Mouse (Mus musculus) cerebral cortex, adult 2 months (tissue): Measurements from ENCODE around the gene Reln.

Source experiments
- WGBS: fragments of 180-500 bp; shearing (Covaris S2); methylation state at CpG from one replicate; pipeline ENCODE4 v1.1.7; 2018; 5-methylcytosine and 5-hydroxymethylcytosine counted together

Reln gene

DNA sequence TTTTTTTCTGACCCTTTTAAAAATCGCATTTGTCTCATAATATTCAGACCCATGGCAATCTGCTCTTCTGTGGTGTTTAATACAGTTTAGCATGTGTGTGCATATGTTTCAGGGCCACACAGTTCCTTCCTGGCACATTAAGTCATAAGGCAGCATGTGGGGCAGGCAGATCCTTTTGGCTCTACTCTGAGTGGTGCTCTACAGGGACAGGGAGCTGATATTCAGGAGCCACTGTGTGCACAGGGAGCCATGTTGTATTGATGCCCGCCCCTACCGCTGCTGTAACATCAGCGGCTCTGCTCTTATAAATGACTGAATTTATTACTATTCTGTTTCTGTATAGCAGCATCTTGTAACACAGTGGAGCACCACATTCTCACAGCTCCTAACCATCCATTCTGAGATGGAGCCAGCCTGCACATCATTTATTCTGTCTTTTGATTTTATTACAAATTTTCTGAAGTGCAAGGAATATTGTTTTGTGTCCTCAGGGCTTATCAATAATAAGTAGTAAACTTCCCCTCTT is 410.3 kb downstream of the Reln start:
- WGBS = 85% methylated on average over 4 of the region's 4 CpGs

DNA sequence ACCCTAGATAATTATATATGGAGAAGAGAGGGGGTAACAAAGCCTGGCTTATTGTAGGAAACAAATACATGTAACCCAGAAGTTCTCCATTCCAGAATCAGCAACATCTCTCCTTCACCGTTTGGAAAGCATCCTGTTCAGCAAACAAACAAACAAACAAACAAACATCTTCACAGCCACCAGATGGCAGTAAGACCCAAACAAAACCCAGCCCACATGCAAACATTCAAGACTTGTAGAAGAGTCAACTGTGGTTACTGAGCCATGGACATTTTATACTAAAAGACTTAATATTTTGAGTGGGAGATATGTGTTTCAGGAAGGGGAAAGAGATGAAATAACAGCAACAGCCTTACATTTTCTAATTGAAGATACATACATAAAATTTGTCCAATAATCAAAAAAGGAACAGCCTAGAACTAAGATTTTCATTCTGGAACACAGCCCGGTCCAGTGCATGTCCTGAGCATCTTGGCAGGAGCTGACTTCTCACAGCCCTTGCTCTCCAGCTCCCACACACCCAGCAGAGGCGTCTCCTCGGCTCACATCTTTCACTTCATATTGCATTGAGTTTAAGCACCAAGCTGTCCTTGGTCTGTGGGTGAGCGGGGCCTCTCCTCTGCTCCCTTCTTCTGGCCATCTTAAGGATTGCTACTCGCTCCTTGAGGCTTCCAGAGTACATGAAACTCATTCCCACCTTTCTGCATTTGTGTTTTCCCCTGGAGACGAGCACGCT is 411.0 kb downstream of the Reln start:
- 50% methylated on average over 8 of the region's 8 CpGs for WGBS

DNA sequence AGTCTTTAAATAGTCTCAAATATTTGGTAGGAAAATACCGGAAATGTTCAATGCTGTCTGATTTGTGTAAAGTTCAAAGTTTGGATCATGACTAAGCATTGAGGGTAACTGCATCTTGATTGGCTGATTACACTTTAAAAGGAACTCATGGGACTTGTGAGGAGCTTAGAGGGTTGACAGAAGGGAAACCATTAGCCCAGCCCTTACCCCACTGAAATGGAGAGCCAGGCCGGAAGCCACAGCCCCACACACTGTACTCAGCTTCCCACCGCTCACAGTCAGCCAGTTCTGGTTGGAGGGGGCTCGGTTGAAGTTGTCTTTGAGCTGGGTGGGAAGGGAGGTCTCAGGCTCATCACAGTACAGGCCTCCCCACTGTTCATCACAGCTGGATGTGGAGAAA is 413.4 kb downstream of the Reln start:
- 71% methylated on average over 4 of the region's 4 CpGs for WGBS

DNA sequence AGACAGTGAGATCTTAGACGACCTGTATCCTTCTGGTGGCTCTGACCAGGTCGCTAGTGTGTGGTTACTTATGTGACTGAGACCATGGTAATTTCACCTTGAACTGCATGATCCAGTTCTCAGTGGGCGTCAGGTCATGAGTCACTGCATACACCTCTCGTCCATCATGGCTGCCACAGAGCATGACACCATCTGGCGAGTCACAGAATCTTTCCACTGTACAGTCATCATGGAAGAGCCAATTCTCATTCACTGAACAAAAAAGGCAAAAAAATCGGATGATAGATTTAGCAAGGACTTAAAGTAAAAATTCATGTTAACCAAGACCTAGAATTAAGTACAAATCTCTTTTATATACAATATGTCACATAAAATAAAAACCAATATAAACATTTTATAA is 424.2 kb downstream of the Reln start:
- 87% methylated on average over 6 of the region's 6 CpGs for WGBS

DNA sequence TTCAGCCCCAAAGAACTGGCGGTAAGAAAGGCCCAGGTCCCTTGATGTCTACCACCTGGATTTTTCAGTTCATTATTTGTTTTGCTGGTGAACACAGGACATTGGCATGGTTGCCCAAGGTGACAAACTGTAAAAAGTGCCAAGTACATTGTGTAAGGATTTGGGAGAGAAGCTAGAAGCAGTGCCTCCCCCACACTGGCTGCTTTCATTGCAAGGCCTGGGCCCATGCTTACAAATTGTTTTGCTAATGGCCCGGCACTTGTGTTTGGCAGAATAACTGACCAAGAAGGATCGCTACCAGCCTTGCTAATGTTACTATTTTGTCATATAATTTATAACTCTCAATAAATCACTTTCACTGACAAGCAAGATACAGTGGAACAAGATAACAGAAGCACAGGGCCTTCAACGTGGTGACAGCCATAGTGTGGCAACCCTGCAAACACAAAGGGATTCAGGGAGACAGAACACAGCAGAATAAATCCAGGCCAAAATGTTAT is 425.2 kb downstream of the Reln start:
- WGBS = 85% methylated on average over 4 of the region's 4 CpGs

DNA sequence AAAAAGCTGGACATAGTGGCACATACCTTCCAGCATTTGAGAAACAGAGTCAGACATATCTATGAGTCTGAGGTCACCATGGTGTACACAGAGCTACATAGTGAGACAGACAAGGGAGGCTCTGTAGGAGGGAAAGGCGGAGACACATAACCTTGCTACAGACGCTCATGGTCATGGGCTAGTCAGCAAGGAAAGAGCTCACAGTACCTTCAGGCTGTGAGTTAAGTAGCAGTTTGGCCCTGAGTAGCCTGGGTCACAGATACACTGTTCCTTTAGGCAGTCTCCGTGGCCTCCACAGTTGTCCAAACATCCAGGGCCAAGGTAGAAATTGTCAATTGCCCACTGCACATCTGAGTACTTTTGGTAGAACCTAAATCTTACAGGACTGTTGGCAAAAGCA is 429.7 kb downstream of the Reln start:
- WGBS = 87% methylated on average over 3 of the region's 3 CpGs

DNA sequence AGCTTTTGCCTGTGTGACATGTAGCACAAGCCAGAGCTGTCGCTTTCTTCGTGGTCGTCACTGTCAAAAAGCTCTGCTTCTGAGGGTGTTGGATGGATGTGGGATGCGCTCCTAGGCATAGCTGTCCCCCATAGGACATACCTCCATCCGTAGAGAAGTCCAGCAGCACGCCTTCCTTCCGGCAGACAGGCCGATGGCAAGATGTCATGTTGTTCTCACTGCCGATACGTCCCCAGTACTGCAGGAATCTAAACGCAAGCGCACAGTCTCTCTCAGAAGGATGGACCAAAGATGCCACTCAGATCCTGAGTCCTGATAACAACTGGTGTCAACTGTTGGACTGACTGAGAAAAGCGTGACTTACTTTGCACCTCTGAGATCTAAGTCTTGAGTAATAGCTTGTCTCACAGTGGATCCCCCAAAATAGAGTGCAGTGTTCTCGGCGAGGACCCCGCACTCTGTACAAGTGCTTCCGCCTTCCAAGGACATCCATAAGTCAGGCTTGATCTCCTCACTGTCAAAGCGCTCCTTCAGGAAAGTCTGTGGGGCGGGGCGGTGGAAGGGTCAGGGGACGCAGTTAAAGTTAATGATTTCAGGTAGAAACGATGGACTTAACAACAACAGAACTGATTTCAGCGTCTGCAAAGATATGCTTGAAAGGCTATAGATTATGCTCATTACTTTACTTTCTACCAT is 431.5 kb downstream of the Reln start:
- WGBS = 85% methylated on average over 23 of the region's 23 CpGs

DNA sequence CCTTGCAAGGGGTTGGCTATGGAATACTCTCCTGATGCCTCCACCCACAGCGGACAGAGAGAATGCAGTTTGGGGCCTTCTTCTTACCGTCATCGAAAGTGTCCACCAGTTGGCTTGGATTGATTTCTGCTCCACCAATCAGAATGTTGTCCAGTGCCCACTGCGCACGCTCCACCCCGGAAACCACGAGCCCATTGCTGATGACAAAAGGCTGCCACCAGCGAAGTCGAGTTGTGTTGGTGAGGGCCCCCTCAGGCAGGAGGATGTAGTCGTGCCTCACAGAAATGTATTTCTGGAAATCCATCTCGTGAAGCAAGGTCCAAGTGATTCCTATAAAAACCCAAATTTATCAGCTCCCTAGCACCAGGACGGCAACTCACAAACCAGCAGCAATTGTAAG is 433.8 kb downstream of the Reln start:
- WGBS = 87% methylated on average over 12 of the region's 12 CpGs

DNA sequence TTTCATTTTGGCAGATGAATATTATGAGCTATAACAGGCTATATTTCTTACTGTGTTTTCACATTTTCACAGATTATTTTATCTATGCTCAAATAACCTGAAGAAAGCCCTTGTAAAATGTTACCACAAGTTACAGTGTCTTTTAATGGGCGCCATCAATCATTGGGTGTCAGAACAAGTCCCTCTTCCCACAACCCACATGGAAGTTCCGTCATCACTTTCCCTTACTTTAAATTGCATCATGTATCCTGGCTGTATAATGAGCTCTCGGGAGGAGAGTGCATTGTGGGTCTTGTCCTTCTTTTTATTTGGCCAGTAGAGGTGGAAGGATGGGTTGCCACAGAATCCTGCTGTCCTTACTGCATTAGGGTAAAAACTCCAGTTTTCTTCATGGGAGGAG is 434.8 kb downstream of the Reln start:
- WGBS = 89% methylated on average over 3 of the region's 3 CpGs

DNA sequence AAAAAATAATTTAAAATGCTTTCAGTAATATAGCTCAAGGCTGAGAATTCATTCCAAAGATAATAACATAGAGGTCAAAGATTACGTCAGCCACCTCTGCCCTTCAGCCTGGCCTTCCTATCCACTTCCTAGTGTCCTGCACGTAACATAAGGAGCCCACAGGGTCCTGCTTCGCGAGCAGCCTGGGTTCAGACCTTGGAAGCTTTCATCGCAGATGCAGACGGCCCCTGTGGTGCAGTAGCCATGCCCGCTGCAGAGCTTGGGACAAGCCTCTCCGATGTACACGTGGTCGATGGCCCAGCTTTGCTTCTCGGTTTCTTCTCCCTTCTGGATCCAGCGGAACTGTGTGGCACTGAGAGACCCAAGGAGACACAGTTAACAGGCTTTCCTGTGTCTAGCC is 443.1 kb downstream of the Reln start:
- WGBS = 68% methylated on average over 12 of the region's 12 CpGs

DNA sequence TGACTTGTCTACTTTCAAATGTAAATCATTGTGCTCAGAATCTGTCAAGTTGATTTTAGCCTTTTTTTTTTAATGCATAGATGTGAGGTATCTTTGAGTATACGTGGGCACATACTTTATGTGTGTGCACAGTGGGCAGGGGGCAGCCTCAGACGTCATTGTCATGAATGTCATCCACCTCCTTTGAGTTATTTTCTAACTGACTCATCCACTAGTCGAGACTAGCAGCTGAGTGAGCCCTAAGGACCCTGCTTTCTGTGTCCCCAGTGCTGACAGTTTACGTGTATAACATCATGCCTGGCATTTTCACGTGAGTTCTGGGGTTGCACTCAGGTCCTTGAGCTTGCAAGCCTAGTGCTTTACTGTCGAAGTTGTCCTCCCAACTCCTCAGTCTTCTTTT is 443.6 kb downstream of the Reln start:
- 59% methylated on average over 6 of the region's 6 CpGs for WGBS

DNA sequence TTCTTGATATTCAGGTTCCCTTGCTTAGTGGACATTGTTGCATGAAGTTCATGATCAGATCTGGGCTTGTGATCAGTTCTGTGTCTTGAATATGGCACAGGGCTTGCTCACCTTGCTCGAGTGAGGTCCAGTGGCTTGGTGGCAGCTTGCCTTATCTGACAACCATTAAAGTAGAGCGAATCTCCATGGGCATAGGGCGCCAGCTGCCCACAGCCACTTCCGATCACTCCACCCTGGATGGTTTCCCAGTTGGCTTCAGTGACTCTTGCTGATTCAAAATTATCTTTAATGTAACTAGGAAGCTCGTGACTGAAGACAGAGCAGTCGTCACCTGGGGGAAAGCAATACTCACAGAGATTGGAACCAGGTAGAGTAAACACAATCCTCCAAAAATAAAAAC is 445.6 kb downstream of the Reln start:
- 82% methylated on average over 6 of the region's 6 CpGs for WGBS

DNA sequence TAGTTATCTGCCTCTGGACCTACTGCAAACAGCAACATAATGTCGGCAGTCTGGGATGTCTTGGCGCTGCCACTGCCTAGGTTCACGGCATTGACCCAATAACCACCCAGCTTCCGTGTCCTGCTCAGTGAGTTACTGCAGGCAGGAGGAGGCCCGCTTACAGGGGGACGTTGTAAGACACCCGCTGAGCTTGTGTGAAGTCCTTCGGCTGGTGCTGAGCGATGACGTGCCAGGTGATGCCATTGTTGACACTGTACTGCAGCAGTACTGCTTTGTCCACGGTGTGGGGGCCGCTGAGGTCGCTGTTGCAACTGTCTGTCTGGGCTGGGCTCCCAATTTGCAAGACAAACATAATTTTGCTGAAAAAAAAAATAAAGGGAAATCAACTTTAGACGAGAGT is 447.9 kb downstream of the Reln start:
- 73% methylated on average over 14 of the region's 14 CpGs for WGBS

DNA sequence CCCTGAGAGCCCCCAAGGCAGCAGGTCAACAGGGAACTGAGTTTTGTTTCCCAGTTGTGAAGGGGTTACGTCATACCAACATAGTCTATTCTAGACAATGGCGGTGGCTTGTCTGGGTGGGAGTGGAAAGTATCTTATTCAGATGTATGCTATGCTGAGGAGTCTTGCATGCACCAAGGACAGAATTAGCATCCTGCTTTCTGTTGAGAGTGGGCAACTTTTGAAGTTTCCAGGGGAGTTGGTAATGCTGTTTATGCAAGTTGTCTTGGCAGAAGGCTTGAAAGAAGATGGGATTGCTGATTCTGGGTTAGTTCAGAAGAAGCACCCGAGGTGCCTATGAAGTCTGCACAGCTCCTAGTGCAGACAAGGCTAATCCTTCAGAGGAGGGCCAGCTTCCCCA is 450.3 kb downstream of the Reln start:
- WGBS = 54% methylated on average over 3 of the region's 3 CpGs

DNA sequence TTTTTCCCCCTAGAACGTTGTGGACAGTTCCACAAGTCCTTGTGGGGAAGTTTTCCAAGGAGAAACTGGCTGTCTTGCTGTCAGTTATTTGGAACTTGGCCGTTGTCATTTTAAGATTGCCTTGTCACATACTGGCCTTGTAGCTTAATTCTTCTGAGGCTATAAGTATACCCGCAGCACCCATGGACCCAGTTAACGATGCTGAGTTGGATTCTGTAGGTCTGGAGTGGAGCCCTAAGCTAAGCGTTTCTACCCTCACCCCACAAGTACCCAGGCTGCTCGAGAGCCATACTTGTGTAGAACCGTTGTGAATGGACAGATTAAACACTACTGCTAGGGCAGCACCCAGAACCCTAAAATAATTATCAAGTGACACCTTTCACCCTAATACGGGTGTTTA is 477.8 kb downstream of the Reln start:
- WGBS = 58% methylated on average over 8 of the region's 8 CpGs

DNA sequence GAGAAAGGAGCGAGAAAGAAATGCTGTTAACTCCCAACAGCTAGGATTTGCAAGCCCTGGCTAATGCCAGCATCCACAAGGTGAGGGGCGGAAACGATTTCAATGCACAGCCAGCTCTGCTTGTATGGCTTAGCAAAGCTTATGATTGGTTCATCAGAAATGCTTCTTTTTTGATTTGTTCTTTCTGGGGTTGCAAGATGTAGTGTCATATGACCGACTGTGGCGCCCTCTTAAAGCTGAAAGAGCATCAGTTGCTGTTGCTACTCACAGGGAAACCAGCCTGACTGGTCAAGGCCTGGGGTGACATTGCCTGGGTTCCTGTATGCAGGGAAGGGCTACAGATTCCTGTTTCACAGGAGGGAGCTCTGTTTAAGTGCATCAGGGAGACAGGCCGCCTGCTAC is 478.2 kb downstream of the Reln start:
- 13% methylated on average over 6 of the region's 6 CpGs for WGBS

DNA sequence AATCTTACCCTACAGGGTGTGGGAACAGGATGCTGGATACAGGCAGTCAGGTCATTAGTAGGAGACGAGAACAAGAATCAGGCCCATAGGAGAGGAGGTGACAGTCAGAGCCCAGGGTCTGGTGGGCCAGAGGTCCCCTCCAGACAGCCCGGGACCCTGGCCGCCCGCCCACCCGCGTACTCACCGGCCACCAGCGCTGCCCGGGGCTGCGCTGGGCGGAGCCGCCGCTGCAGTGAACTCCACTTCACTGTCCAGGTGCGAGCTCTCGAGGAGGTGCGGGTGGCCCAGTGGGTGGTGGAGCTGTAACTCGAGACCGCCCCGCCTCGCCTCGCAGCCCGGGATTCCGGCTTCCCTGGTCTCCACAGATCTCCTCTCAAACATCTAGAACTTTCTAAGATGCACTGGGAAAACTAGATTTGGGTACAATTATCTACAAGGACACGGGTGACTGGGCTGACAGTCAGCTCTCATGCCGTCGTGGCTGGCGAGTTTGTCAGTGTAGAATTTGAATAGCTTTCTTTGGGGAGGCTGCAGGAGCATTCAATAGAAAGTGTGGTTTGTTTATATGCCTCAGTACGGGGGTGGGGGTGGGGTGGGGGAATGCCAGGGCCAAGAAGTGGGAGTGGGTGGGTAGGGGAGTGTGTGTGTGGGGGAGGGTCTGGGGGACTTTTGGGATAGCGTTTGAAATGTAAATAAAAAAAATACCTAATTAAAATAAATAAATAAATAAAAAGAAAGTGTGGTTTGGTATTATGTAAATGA is 479.0 kb downstream of the Reln start, which contains the start of gene Slc26a5:
Slc26a5 (minus strand) TSS at position 259 of the 762 bp plus-strand sequence.
- WGBS = 2% methylated on average over 29 of the region's 29 CpGs

DNA sequence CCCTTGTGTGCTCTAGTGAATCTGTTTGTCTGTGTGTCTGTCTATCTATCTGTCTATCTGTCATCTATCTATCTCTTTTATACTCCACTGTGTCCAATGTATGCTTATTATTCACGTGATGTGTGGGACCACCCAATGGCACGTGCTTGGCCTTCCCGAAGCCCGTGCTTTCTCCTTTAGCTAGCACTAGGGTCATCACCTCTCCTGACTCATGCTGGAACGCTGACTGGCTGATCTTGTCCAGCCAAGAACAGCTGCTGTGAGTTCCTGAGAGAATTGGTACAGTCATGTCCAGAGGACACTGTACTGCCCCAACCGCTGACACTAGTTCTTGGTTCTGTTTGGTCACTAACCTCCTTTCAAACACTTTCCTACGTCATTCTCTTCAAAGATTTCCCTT is 485.8 kb downstream of the Reln start:
- WGBS = 89% methylated on average over 7 of the region's 7 CpGs

DNA sequence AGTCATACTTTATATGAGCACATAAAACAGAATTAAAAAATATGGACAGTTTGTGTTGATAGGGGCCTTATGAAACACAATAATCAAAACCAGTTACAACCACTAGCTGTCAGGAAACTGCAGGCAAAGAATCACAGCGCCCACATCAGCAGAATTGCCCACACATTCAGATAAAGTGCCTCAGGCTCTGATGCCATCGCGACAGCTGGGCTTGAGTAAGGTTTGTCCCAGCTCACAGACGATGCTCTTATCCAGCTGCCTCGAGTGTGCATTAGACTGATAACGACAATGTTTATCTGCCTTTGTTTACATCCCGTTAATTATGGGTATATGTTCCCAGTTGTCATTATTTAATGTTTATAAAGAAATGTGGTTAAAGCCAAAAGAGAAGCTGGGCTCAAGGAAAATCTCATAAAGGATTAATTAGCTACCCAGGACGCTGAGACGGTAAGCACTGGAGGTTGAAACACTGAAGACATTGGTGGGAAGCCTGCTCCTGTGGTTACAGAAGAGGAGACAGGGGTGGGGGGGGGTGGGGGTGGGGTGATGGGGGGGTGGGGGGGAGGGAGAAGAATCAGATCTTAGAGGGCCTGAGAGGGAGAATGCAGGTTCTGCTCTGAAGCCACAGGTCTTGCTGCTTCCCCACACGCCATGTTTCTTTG is 492.7 kb downstream of the Reln start:
- 34% methylated on average over 10 of the region's 10 CpGs for WGBS

DNA sequence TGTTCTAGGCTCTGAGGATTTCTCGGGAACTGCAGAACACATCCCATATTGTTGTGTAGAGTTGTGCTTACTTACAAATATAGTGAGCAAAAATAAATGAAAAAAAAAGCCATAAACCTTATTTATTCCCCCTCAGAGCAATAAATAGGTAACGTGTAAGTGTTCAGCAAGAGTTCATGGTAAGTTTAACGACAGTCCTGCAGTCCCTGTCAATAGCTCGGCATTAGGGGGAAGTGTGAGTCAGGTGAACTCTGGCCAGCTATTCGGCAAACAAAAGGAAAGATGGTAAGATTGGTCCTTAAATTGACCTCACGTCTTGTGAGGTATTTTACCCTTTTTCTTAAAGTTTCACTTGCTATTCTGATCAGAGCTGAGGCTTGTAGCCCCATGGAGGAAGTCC is 497.1 kb downstream of the Reln start:
- 85% methylated on average over 6 of the region's 6 CpGs for WGBS

DNA sequence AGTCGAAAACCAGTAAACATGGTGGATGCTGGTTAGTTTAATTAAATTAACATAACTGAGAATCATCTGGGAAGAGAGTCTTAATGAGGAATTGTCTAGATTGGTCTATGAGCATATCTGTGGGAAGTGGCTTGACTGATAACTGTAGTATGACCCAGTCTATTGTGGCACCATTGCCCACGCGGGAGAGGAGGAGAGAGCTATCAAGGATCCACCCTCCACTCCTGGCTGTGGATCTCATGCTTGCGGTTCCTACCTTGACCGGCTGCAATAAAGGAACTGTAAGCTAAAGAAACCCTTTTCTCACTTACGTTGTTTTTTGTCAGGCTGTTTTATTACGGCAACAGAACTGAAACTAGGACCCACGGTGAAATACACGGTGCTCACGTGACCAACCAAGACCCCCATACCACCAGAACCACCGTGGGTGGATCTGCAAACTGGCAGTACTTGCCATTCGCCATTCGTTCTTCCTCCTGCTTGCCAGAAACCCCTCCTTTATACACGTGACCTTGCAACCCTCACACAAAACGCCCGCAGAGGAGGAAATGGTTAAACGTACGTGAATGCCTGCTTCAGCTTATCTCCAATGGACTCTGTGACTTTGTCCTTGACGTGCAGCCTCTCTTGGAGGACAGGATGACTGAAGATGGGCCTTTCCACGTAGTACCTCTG is 497.7 kb downstream of the Reln start:
- 86% methylated on average over 20 of the region's 20 CpGs for WGBS
